Mouse (Mus musculus) CH12.LX (cell line): ENCODE data around the gene Nfat5.

Source experiments
- EP300 ChIP-seq: IDR thresholded peaks from 2 replicates; pipeline ENCODE4 v1.6.1; 2011; ENCODE audit warnings: low read length, improper control_type of control experiment
- MAX ChIP-seq: IDR thresholded peaks from 2 replicates; pipeline ENCODE4 v1.6.1; 2011; ENCODE audit warnings: low read length, improper control_type of control experiment
- NRF1 ChIP-seq: IDR thresholded peaks from 2 replicates; pipeline ENCODE4 v1.6.1; 2014; ENCODE audit warnings: low read depth, mild to moderate bottlenecking, inconsistent platforms, low read length, improper control_type of control experiment, moderate library complexity
- PAX5 ChIP-seq: IDR thresholded peaks from 2 replicates; pipeline ENCODE4 v1.6.1; 2012; ENCODE audit warnings: low read length, inconsistent platforms, mixed read lengths
- POLR2A ChIP-seq: IDR thresholded peaks from 2 replicates; pipeline ENCODE4 v1.6.1; 2011; ENCODE audit warnings: low read depth, mild to moderate bottlenecking, improper control_type of control experiment, low read length
- RAD21 ChIP-seq: IDR thresholded peaks from 2 replicates; pipeline ENCODE4 v1.6.1; 2011; ENCODE audit warnings: low read depth, mild to moderate bottlenecking, low read length, improper control_type of control experiment, moderate library complexity

- TF ChIP-seq RAD21 (no peak), POLR2A (no peak), PAX5 (no peak), MAX (no peak), EP300 (no peak), NRF1 (no peak)
Observed at GRCm38 (mm10) chr8:107261172-107261571, 32.1 kb upstream of the Nfat5 start.
